Mouse (Mus musculus): ENCODE results near the gene Acvr1b. TPM values are rescaled to one million over a fixed set of nuclear protein-coding genes. Genes with fewer than 3 reads are reported as not detected.

Acvr1b gene
- polyA plus RNA-seq, 1 experiment from 2014 or later: 5.8 TPM

DNA sequence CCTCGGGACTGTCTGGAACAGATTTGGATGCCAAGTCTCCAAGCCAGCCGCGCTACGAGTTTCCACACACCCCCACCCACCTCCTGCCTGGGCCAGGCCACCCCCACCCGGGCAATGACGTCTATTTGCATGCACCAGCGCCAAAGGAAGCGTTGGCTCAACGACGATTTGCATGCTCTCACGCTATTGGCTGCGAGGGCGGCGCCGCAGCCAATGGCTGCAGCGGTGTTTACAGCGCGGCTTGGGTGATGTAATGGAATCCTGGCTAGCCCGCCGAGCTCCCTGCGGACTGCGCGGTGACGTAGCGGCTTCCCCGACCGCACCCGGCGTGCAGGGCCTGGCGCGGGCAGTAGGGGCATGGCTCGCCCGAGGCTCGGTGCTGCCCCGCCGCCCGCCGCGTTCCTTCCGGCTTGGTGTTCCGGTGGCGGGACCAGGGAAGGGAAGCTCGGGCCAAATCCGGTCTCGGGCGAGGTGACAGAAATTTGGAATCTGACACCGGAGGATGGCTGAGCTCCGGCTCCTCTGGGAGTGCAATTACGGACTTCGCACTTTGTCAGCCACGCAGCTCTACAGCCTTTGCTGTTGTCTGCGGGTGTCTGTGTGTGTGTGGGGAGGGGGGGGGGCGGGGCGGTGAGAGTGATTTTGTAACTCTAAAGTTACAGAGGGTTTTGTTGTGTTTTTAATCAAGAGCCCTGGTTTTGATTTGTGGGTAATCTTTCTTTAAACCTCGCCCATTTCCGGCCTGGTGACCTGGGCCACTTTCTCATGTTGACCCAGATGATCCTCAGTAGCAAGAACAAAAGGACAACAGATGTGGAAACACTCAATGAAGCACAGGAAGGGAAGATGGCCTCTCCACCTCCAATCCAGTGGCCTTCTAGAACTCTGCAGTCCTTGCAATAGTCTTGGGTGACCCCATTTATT is 72.6 kb downstream of the Acvr1b start:
- WGBS: under 1% methylated on average over 56 of the region's 56 CpGs
- H3K9me3 ChIP-seq (replicated peaks; ENCODE audit: low read length): no peaks in the 10 kb centered on the region
- peak; percentile 56 for TF ChIP-seq CTCF (IDR thresholded peaks at IDR 0.05; ENCODE audit: low read depth)
- ATAC-seq (replicated peaks; ENCODE audit: low FRiP score, low read depth) (peak; percentile 98), DNase-seq (ENCODE audit: low spot score) (peak; percentile 99)
- peak overlapping the region; percentile 58 for H3K9ac ChIP-seq (ENCODE audit: low read depth, low read length)
- H3K4me3 ChIP-seq (replicated peaks; ENCODE audit: low read depth, low read length): peak overlapping the region; percentile 32
- no peaks in the 10 kb centered on the region for H3K36me3 ChIP-seq (ENCODE audit: insufficient read depth, low read length)
- peak overlapping the region; percentile 87 for H3K27ac ChIP-seq
- H3K27me3 ChIP-seq (ENCODE audit: insufficient read depth, low read length): no peaks in the 10 kb centered on the region
- peak overlapping the region; percentile 61 for H3K4me2 ChIP-seq (ENCODE audit: low read length)
- peaks cover 9% of the 10 kb centered on the region; the same call in 1 of the 2 replicates for H3K4me1 ChIP-seq (replicated peaks; ENCODE audit: insufficient read depth, low read length)

GRCm38 (mm10) chr15:101247155-101247498 is 73.3 kb downstream of the Acvr1b start:
- peak overlapping the region; percentile 87; the same call in 1 of the 2 replicates for H3K27ac ChIP-seq
- peaks cover 9% of the 10 kb centered on the region; the same call in 1 of the 2 replicates for H3K4me1 ChIP-seq (replicated peaks; ENCODE audit: insufficient read depth, low read length)
- 100% methylated on average over 1 of the region's 1 CpGs for WGBS
- H3K27me3 ChIP-seq (ENCODE audit: insufficient read depth, low read length): no peaks in the 10 kb centered on the region
- DNase-seq (ENCODE audit: low spot score) (no peak), ATAC-seq (replicated peaks; ENCODE audit: low FRiP score, low read depth) (no peak)
- H3K4me2 ChIP-seq (ENCODE audit: low read length): peak overlapping the region; percentile 61
- H3K4me3 ChIP-seq (replicated peaks; ENCODE audit: low read depth, low read length): no peak overlapping the region
- H3K9me3 ChIP-seq (replicated peaks; ENCODE audit: low read length): no peaks in the 10 kb centered on the region
- no peaks in the 10 kb centered on the region for H3K36me3 ChIP-seq (ENCODE audit: insufficient read depth, low read length)
- H3K9ac ChIP-seq (ENCODE audit: low read depth, low read length): no peak overlapping the region; the same call in 1 of the 2 replicates
- TF ChIP-seq CTCF (IDR thresholded peaks at IDR 0.05; ENCODE audit: low read depth): no peak

- TF ChIP-seq CTCF (IDR thresholded peaks at IDR 0.05; ENCODE audit: low read depth): no peak
- no peak overlapping the region for H3K4me3 ChIP-seq (replicated peaks; ENCODE audit: low read depth, low read length)
- no peaks in the 10 kb centered on the region for H3K27me3 ChIP-seq (ENCODE audit: insufficient read depth, low read length)
- WGBS: 67% methylated on average over 5 of the region's 5 CpGs
- no peaks in the 10 kb centered on the region for H3K36me3 ChIP-seq (ENCODE audit: insufficient read depth, low read length)
- DNase-seq (ENCODE audit: low spot score) (no peak), ATAC-seq (replicated peaks; ENCODE audit: low FRiP score, low read depth) (no peak)
- no peak overlapping the region for H3K27ac ChIP-seq
- no peaks in the 10 kb centered on the region for H3K9me3 ChIP-seq (replicated peaks; ENCODE audit: low read length)
- H3K9ac ChIP-seq (ENCODE audit: low read depth, low read length): no peak overlapping the region
- no peak overlapping the region for H3K4me2 ChIP-seq (ENCODE audit: low read length)
- peaks cover 9% of the 10 kb centered on the region; the same call in 1 of the 2 replicates for H3K4me1 ChIP-seq (replicated peaks; ENCODE audit: insufficient read depth, low read length)
Measured at GRCm38 (mm10) chr15:101248029-101248710, 74.3 kb downstream of the Acvr1b start.

GRCm38 (mm10) chr15:101250220-101250800 is 76.4 kb downstream of the Acvr1b start:
- H3K27me3 ChIP-seq (ENCODE audit: insufficient read depth, low read length): no peaks in the 10 kb centered on the region
- no peaks in the 10 kb centered on the region for H3K36me3 ChIP-seq (ENCODE audit: insufficient read depth, low read length)
- DNase-seq (ENCODE audit: low spot score) (no peak), ATAC-seq (replicated peaks; ENCODE audit: low FRiP score, low read depth) (no peak)
- no peak overlapping the region for H3K9ac ChIP-seq (ENCODE audit: low read depth, low read length)
- H3K4me2 ChIP-seq (ENCODE audit: low read length): no peak overlapping the region
- H3K4me1 ChIP-seq (replicated peaks; ENCODE audit: insufficient read depth, low read length): peaks cover 14% of the 10 kb centered on the region; the same call in 1 of the 2 replicates
- H3K27ac ChIP-seq: no peak overlapping the region
- TF ChIP-seq CTCF (IDR thresholded peaks at IDR 0.05; ENCODE audit: low read depth): no peak
- 71% methylated on average over 9 of the region's 9 CpGs for WGBS
- H3K9me3 ChIP-seq (replicated peaks; ENCODE audit: low read length): no peaks in the 10 kb centered on the region
- H3K4me3 ChIP-seq (replicated peaks; ENCODE audit: low read depth, low read length): no peak overlapping the region

- Histone ChIP-seq H3K27me3 (ENCODE audit: insufficient read depth, low read length) (no peaks in the 10 kb centered on the region), H3K27ac (no peak overlapping the region), H3K4me2 (ENCODE audit: low read length) (no peak overlapping the region), H3K9ac (ENCODE audit: low read depth, low read length) (no peak overlapping the region), H3K36me3 (ENCODE audit: insufficient read depth, low read length) (no peaks in the 10 kb centered on the region), H3K4me3 (replicated peaks; ENCODE audit: low read depth, low read length) (no peak overlapping the region), H3K9me3 (replicated peaks; ENCODE audit: low read length) (no peaks in the 10 kb centered on the region), H3K4me1 (replicated peaks; ENCODE audit: insufficient read depth, low read length) (peaks cover 8% of the 10 kb centered on the region; the same call in 1 of the 2 replicates)
- no peak for DNase-seq (ENCODE audit: low spot score)
- WGBS: 90% methylated on average over 5 of the region's 5 CpGs
- no peak for ATAC-seq (replicated peaks; ENCODE audit: low FRiP score, low read depth)
- no peak for TF ChIP-seq CTCF (IDR thresholded peaks at IDR 0.05; ENCODE audit: low read depth)
Measured at GRCm38 (mm10) chr15:101251930-101252329, 78.1 kb downstream of the Acvr1b start.

- no peaks in the 10 kb centered on the region for H3K9me3 ChIP-seq (replicated peaks; ENCODE audit: low read length)
- ATAC-seq (replicated peaks; ENCODE audit: low FRiP score, low read depth) (no peak), DNase-seq (ENCODE audit: low spot score) (no peak)
- no peaks in the 10 kb centered on the region for H3K27me3 ChIP-seq (ENCODE audit: insufficient read depth, low read length)
- H3K36me3 ChIP-seq (ENCODE audit: insufficient read depth, low read length): no peaks in the 10 kb centered on the region
- H3K27ac ChIP-seq: no peak overlapping the region
- TF ChIP-seq CTCF (IDR thresholded peaks at IDR 0.05; ENCODE audit: low read depth): no peak
- no peak overlapping the region for H3K9ac ChIP-seq (ENCODE audit: low read depth, low read length)
- H3K4me1 ChIP-seq (replicated peaks; ENCODE audit: insufficient read depth, low read length): 0 out of 2 replicates have a peak, but pooled peaks cover 5% of the 10 kb centered on the region
- H3K4me3 ChIP-seq (replicated peaks; ENCODE audit: low read depth, low read length): no peak overlapping the region
- 79% methylated on average over 6 of the region's 6 CpGs for WGBS
- H3K4me2 ChIP-seq (ENCODE audit: low read length): no peak overlapping the region
Measured at GRCm38 (mm10) chr15:101252614-101253013, 78.7 kb downstream of the Acvr1b start.
